8 mouse cellular contexts compared by ENCODE assay signal in genomic region chr15:89173024-89173905, GRCm38 (mm10). TPM values are rescaled to one million over a fixed set of nuclear protein-coding genes. Genes with fewer than 3 reads are reported as not detected.
DNase-seq lines count a peak whose midpoint lies in the region; ATAC-seq and TF ChIP-seq lines count a peak whose summit lies in the region.

No protein-coding gene starts in this region.

- H3K9me3 ChIP-seq in heart, embryonic 11.5 days (replicated peaks; ENCODE audit: control insufficient read depth, low read length) = no peaks in the 10 kb centered on the region
- no peaks in the 10 kb centered on the region for H3K9me3 ChIP-seq in kidney, embryonic 14.5 days (ENCODE audit: control insufficient read depth, low read length)
- no peaks in the 10 kb centered on the region for H3K9me3 ChIP-seq in lung, postnatal 0 days (ENCODE audit: low read length)

- TF ChIP-seq CTCF in lung, postnatal 0 days (IDR thresholded peaks at IDR 0.05) = peak; percentile 16; the same call in 1 of the 2 replicates
- no peak for TF ChIP-seq CTCF in small intestine, adult 2 months (IDR thresholded peaks at IDR 0.05; ENCODE audit: extremely low read depth, insufficient read length, insufficient replicate concordance, low read depth, low read length)

- H3K27me3 ChIP-seq in heart, embryonic 11.5 days (ENCODE audit: control insufficient read depth, insufficient read depth, low read length) = no peaks in the 10 kb centered on the region
- no peaks in the 10 kb centered on the region for H3K27me3 ChIP-seq in kidney, embryonic 14.5 days (ENCODE audit: control insufficient read depth, insufficient read depth, low read length)
- no peaks in the 10 kb centered on the region for H3K27me3 ChIP-seq in lung, postnatal 0 days (replicated peaks; ENCODE audit: insufficient read depth, low read length)
- no peaks in the 10 kb centered on the region for H3K27me3 ChIP-seq in small intestine, adult 2 months (ENCODE audit: control insufficient read depth, insufficient read depth, low read length)

- H3K4me2 ChIP-seq in heart, embryonic 11.5 days = peak overlapping the region; percentile 95
- peak overlapping the region; percentile 100 for H3K4me2 ChIP-seq in kidney, embryonic 14.5 days (replicated peaks; ENCODE audit: low read depth, low read length)
- H3K4me2 ChIP-seq in lung, postnatal 0 days (replicated peaks; ENCODE audit: low read depth, low read length) = peak overlapping the region; percentile 99

- peak overlapping the region; percentile 30 for H3K27ac ChIP-seq in heart, embryonic 11.5 days (ENCODE audit: low read depth, low read length)
- peak overlapping the region; percentile 30; the same call in 1 of the 2 replicates for H3K27ac ChIP-seq in kidney, embryonic 14.5 days (ENCODE audit: low read depth, low read length)
- H3K27ac ChIP-seq in lung, postnatal 0 days (ENCODE audit: low read length) = peak overlapping the region; percentile 77
- peak overlapping the region; percentile 83 for H3K27ac ChIP-seq in small intestine, adult 2 months (ENCODE audit: insufficient read depth, low read depth, low read length)

- peaks cover 91% of the 10 kb centered on the region for H3K4me1 ChIP-seq in heart, embryonic 11.5 days (ENCODE audit: control insufficient read depth, insufficient read depth, low read length)
- peaks cover 79% of the 10 kb centered on the region for H3K4me1 ChIP-seq in kidney, embryonic 14.5 days (ENCODE audit: control insufficient read depth, insufficient read depth, low read length)
- H3K4me1 ChIP-seq in lung, postnatal 0 days (ENCODE audit: insufficient read depth, low read depth, low read length) = peaks cover 64% of the 10 kb centered on the region
- peaks cover 61% of the 10 kb centered on the region for H3K4me1 ChIP-seq in small intestine, adult 2 months (ENCODE audit: control insufficient read depth, insufficient read depth, insufficient read length, low read length)

- peak; percentile 53 for DNase-seq in ovary, postnatal 36 days (ENCODE audit: low spot score)
- DNase-seq in ovary, adult 18-20 months (ENCODE audit: low spot score) = no peak
- DNase-seq in cerebellum, adult 9-10 months = peak; percentile 69
- DNase-seq in lung, postnatal 0 days (ENCODE audit: low spot score) = peak; percentile 55
- no peak for DNase-seq in natural killer cell, adult 2 months (ENCODE audit: low spot score in 2 of 2)

- WGBS in heart, embryonic 11.5 days (ENCODE audit: insufficient replicate concordance) = 1% methylated on average over 64 of the region's 65 CpGs
- whole genome bisulfite sequencing in kidney, embryonic 14.5 days = under 1% methylated on average over 65 of the region's 65 CpGs
- 2% methylated on average over 64 of the region's 65 CpGs for WGBS in lung, postnatal 0 days
- under 1% methylated on average over 65 of the region's 65 CpGs for WGBS in small intestine, adult 2 months

- no peak for TF ChIP-seq EP300 in lung, postnatal 0 days (IDR thresholded peaks at IDR 0.05)

- ATAC-seq in heart, embryonic 11.5 days (replicated peaks; ENCODE audit: insufficient number of reproducible peaks, low FRiP score, low TSS enrichment) = peak; percentile 22; the same call in 1 of the 2 replicates
- peak; percentile 13; the same call in 1 of the 2 replicates for ATAC-seq in kidney, embryonic 14.5 days (ENCODE audit: low FRiP score, low TSS enrichment)
- peak; percentile 10; the same call in 1 of the 2 replicates for ATAC-seq in lung, postnatal 0 days

- H3K9ac ChIP-seq in heart, embryonic 11.5 days (ENCODE audit: low read depth, low read length) = peak overlapping the region; percentile 75
- peak overlapping the region; percentile 69 for H3K9ac ChIP-seq in kidney, embryonic 14.5 days (ENCODE audit: low read depth, low read length)
- H3K9ac ChIP-seq in lung, postnatal 0 days (replicated peaks; ENCODE audit: low read depth) = peak overlapping the region; percentile 58

- H3K4me3 ChIP-seq in heart, embryonic 11.5 days (ENCODE audit: low read depth, low read length) = peak overlapping the region; percentile 63
- peak overlapping the region; percentile 53 for H3K4me3 ChIP-seq in kidney, embryonic 14.5 days (ENCODE audit: low read length)
- peak overlapping the region; percentile 60 for H3K4me3 ChIP-seq in lung, postnatal 0 days (ENCODE audit: low read depth, low read length)
- H3K4me3 ChIP-seq in small intestine, adult 2 months (ENCODE audit: low read depth, low read length) = peak overlapping the region; percentile 86

- TF ChIP-seq POLR2A in small intestine, adult 2 months (IDR thresholded peaks at IDR 0.05; ENCODE audit: low read depth, low read length) = no peak

- H3K36me3 ChIP-seq in heart, embryonic 11.5 days (ENCODE audit: control insufficient read depth, insufficient read depth, low read length) = no peaks in the 10 kb centered on the region
- peaks cover 19% of the 10 kb centered on the region for H3K36me3 ChIP-seq in kidney, embryonic 14.5 days (ENCODE audit: control insufficient read depth, insufficient read depth, low read length)
- H3K36me3 ChIP-seq in lung, postnatal 0 days (ENCODE audit: insufficient read depth, low read length) = no peaks in the 10 kb centered on the region
- peaks cover 9% of the 10 kb centered on the region for H3K36me3 ChIP-seq in small intestine, adult 2 months (ENCODE audit: control insufficient read depth, insufficient read depth, low read length)

RNA-seq across cellular contexts. Expression of gene Plxnb2, which starts 7.3 kb away (rescaled TPM):
- polyA plus RNA-seq in heart, embryonic 11.5 days (2014; fragmentation: Nextera tagmentation; extraction: Ambion mirVana) = 84.6 and 95.1 TPM in 2 replicates
- 124 and 165 TPM in 2 replicates for polyA plus RNA-seq in kidney, embryonic 14.5 days (2014; fragmentation: Nextera tagmentation; extraction: Ambion mirVana)
- 73.1 and 104 TPM in 2 replicates for polyA plus RNA-seq in lung, postnatal 0 days (2015; fragmentation: Nextera tagmentation; extraction: Ambion mirVana)
- 213 and 376 TPM in 2 replicates for polyA plus RNA-seq in small intestine, adult 2 months (2012; rRNA removed)

RNA-seq across cellular contexts. Expression of gene Dennd6b, which starts 23.0 kb away (rescaled TPM):
- 18.0 and 18.5 TPM in 2 replicates for polyA plus RNA-seq in heart, embryonic 11.5 days (2014; fragmentation: Nextera tagmentation; extraction: Ambion mirVana)
- 15.8 and 16.6 TPM in 2 replicates for polyA plus RNA-seq in kidney, embryonic 14.5 days (2014; fragmentation: Nextera tagmentation; extraction: Ambion mirVana)
- polyA plus RNA-seq in lung, postnatal 0 days (2015; fragmentation: Nextera tagmentation; extraction: Ambion mirVana) = 4.4 and 5.0 TPM in 2 replicates
- 7.1 and 10.6 TPM in 2 replicates for polyA plus RNA-seq in small intestine, adult 2 months (2012; rRNA removed)

RNA-seq across cellular contexts. Expression of gene Mapk11, which starts 23.8 kb away (rescaled TPM):
- polyA plus RNA-seq in heart, embryonic 11.5 days (2014; fragmentation: Nextera tagmentation; extraction: Ambion mirVana) = 3.2 and 4.2 TPM in 2 replicates
- 8.4 and 14.8 TPM in 2 replicates for polyA plus RNA-seq in kidney, embryonic 14.5 days (2014; fragmentation: Nextera tagmentation; extraction: Ambion mirVana)
- polyA plus RNA-seq in lung, postnatal 0 days (2015; fragmentation: Nextera tagmentation; extraction: Ambion mirVana) = 7.4 and 8.5 TPM in 2 replicates
- 2.3 and 3.2 TPM in 2 replicates for polyA plus RNA-seq in small intestine, adult 2 months (2012; rRNA removed)

RNA-seq across cellular contexts. Expression of gene Mapk12, which starts 32.8 kb away (rescaled TPM):
- polyA plus RNA-seq in heart, embryonic 11.5 days (2014; fragmentation: Nextera tagmentation; extraction: Ambion mirVana) = 20.7 and 24.6 TPM in 2 replicates
- polyA plus RNA-seq in kidney, embryonic 14.5 days (2014; fragmentation: Nextera tagmentation; extraction: Ambion mirVana) = 20.8 and 23.4 TPM in 2 replicates
- polyA plus RNA-seq in lung, postnatal 0 days (2015; fragmentation: Nextera tagmentation; extraction: Ambion mirVana) = 13.0 and 14.4 TPM in 2 replicates
- polyA plus RNA-seq in small intestine, adult 2 months (2012; rRNA removed) = 2.0 and 2.4 TPM in 2 replicates

RNA-seq across cellular contexts. Expression of gene Ppp6r2, which starts 38.1 kb away (rescaled TPM):
- 20.5 and 23.5 TPM in 2 replicates for polyA plus RNA-seq in heart, embryonic 11.5 days (2014; fragmentation: Nextera tagmentation; extraction: Ambion mirVana)
- polyA plus RNA-seq in kidney, embryonic 14.5 days (2014; fragmentation: Nextera tagmentation; extraction: Ambion mirVana) = 23.6 and 29.8 TPM in 2 replicates
- 22.7 and 24.1 TPM in 2 replicates for polyA plus RNA-seq in lung, postnatal 0 days (2015; fragmentation: Nextera tagmentation; extraction: Ambion mirVana)
- 73.9 and 252 TPM in 2 replicates for polyA plus RNA-seq in small intestine, adult 2 months (2012; rRNA removed)

Comparison
In these comparisons a context has a peak if more than half of its experiments do, and no peak if none do; other contexts are left out.
1. DNase-seq: peak in ovary, postnatal 36 days (single experiment), cerebellum, adult 9-10 months (single experiment) and lung, postnatal 0 days (single experiment); none in ovary, adult 18-20 months (single experiment) and natural killer cell, adult 2 months (0 of 2).
2. H3K27ac ChIP-seq: peak in every context shown above with its lines; median percentile 83 in small intestine, adult 2 months; 77 in lung, postnatal 0 days; 30 in heart, embryonic 11.5 days; 30 in kidney, embryonic 14.5 days.
3. Peak in every context shown above with its lines, with median percentiles within 50 percentile points of each other: ATAC-seq, H3K4me2 ChIP-seq, H3K4me3 ChIP-seq and H3K9ac ChIP-seq.